Mouse (Mus musculus) cerebellum, adult 2 months (tissue): ENCODE measurements at regions not wholly inside any gene's neighbourhood (a gene's known extent, or its start where the extent isn't known, plus 50 kb on each side); places are given as distances from the start of the nearest gene placed in this dataset.

Experiments used
- CTCF ChIP-seq: fragments of 200-500 bp; IDR thresholded peaks from 2 replicates; pipeline ENCODE4 v1.5.1; 2011; ENCODE audit warnings: low read depth, mild to moderate bottlenecking, control low read depth, low read length, moderate library complexity, borderline replicate concordance; ENCODE audit not compliant: insufficient read depth
- POLR2A ChIP-seq: fragments of 200-500 bp; IDR thresholded peaks from 2 replicates; pipeline ENCODE4 v1.6.1; 2011; ENCODE audit warnings: low read length, control low read depth, borderline replicate concordance; ENCODE audit not compliant: insufficient read depth

GRCm38 (mm10) chr9:99987376-99987775, 111.4 kb upstream of the Sox14 start:
- TF ChIP-seq CTCF (no peak), POLR2A (no peak)
